Mouse (Mus musculus): ENCODE results near the gene Tecpr2. TPM values are rescaled to one million over a fixed set of nuclear protein-coding genes. Genes with fewer than 3 reads are reported as not detected.

Tecpr2 gene
- total and polyA plus RNA-seq, 3 experiments = 5.8 to 5.9 TPM; not detected in 1

- Histone ChIP-seq H3K27me3 (ENCODE audit: control insufficient read depth in 1 of 2, insufficient read depth in 2 of 2, low read length in 2 of 2) (no peaks in the 10 kb centered on the region), H3K9ac (ENCODE audit: control insufficient read depth, low read depth, low read length, poor library complexity, severe bottlenecking) (peak overlapping the region; percentile 86), H3K79me2 (ENCODE audit: control insufficient read depth, insufficient read depth, low read length, poor library complexity) (peaks cover 37% of the 10 kb centered on the region), H3K4me3 (ENCODE audit: control insufficient read depth in 1 of 2, insufficient read depth in 1 of 2, low read depth in 2 of 2, low read length in 2 of 2) (peak overlapping the region; percentile 77 to 97), H3K4me1 (ENCODE audit: control insufficient read depth in 1 of 2, insufficient read depth in 2 of 2, low read length in 2 of 2) (peaks cover 0 to 10% of the 10 kb centered on the region in 2 experiments; a peak in 3 of 4 replicates), H3K9me3 (replicated peaks; ENCODE audit: insufficient read depth, low read length) (no peaks in the 10 kb centered on the region), H3K36me3 (ENCODE audit: control insufficient read depth in 1 of 2, insufficient read depth in 2 of 2, low read length in 2 of 2) (peaks cover 0 to 10% of the 10 kb centered on the region in 2 experiments; a peak in 2 of 4 replicates), H3K27ac (ENCODE audit: control insufficient read depth, low read depth, low read length) (peak overlapping the region; percentile 54)
- no peak for DNase-seq (ENCODE audit: low read depth, low spot score)
- TF ChIP-seq SIN3A (IDR thresholded peaks at IDR 0.05; ENCODE audit: low read length) (peak; percentile 46; the same call in 1 of the 2 replicates), ZC3H11A (IDR thresholded peaks at IDR 0.05; ENCODE audit: low read depth, low read length) (no peak)
Measured at GRCm38 (mm10) chr12:110888106-110888505, 958 bp upstream of the Tecpr2 start.

GRCm38 (mm10) chr12:110888606-110889005, 458 bp upstream of the Tecpr2 start:
- peaks cover 0 to 10% of the 10 kb centered on the region in 2 experiments; a peak in 2 of 4 replicates for H3K36me3 ChIP-seq (ENCODE audit: control insufficient read depth in 1 of 2, insufficient read depth in 2 of 2, low read length in 2 of 2)
- DNase-seq (ENCODE audit: low read depth, low spot score) = peak; percentile 59

GRCm38 (mm10) chr12:110891887-110892286, 2.8 kb downstream of the Tecpr2 start:
- peaks cover 0 to 10% of the 10 kb centered on the region in 2 experiments; a peak in 3 of 4 replicates for H3K4me1 ChIP-seq (ENCODE audit: control insufficient read depth in 1 of 2, insufficient read depth in 2 of 2, low read length in 2 of 2)
- TF ChIP-seq JUND (IDR thresholded peaks at IDR 0.05; ENCODE audit: low read depth, low read length) (no peak), GATA1 (IDR thresholded peaks at IDR 0.05; ENCODE audit: low read depth, low read length) (no peak), MEF2A (IDR thresholded peaks at IDR 0.05; ENCODE audit: extremely low read depth, insufficient replicate concordance, low read depth, low read length, poor library complexity, severe bottlenecking) (no peak), E2F4 (IDR thresholded peaks at IDR 0.05; ENCODE audit: borderline replicate concordance, low read depth, low read length) (no peak), MYB (IDR thresholded peaks at IDR 0.05; ENCODE audit: low read depth, low read length) (no peak)
- no peak overlapping the region for H3K27ac ChIP-seq (ENCODE audit: control insufficient read depth, low read depth, low read length)
- no peak for DNase-seq (ENCODE audit: low read depth, low spot score)
- H3K9me3 ChIP-seq (replicated peaks; ENCODE audit: insufficient read depth, low read length) = no peaks in the 10 kb centered on the region
- peaks cover 26% of the 10 kb centered on the region for H3K79me2 ChIP-seq (ENCODE audit: control insufficient read depth, insufficient read depth, low read length, poor library complexity)
- peaks cover 0 to 10% of the 10 kb centered on the region in 2 experiments; a peak in 2 of 4 replicates for H3K36me3 ChIP-seq (ENCODE audit: control insufficient read depth in 1 of 2, insufficient read depth in 2 of 2, low read length in 2 of 2)
- H3K4me3 ChIP-seq (ENCODE audit: control insufficient read depth in 1 of 2, insufficient read depth in 1 of 2, low read depth in 2 of 2, low read length in 2 of 2) = no peak overlapping the region
- H3K9ac ChIP-seq (ENCODE audit: control insufficient read depth, low read depth, low read length, poor library complexity, severe bottlenecking) = no peak overlapping the region
- H3K27me3 ChIP-seq (ENCODE audit: control insufficient read depth in 1 of 2, insufficient read depth in 2 of 2, low read length in 2 of 2) = no peaks in the 10 kb centered on the region

More at GRCm38 (mm10) chr12:110888606-110889005, 458 bp upstream of the Tecpr2 start:
- Histone ChIP-seq H3K79me2 (ENCODE audit: control insufficient read depth, insufficient read depth, low read length, poor library complexity) (peaks cover 37% of the 10 kb centered on the region), H3K4me3 (ENCODE audit: control insufficient read depth in 1 of 2, insufficient read depth in 1 of 2, low read depth in 2 of 2, low read length in 2 of 2) (peak overlapping the region; percentile 77 to 97), H3K27me3 (ENCODE audit: control insufficient read depth in 1 of 2, insufficient read depth in 2 of 2, low read length in 2 of 2) (no peaks in the 10 kb centered on the region), H3K9me3 (replicated peaks; ENCODE audit: insufficient read depth, low read length) (no peaks in the 10 kb centered on the region), H3K27ac (ENCODE audit: control insufficient read depth, low read depth, low read length) (peak overlapping the region; percentile 54), H3K4me1 (ENCODE audit: control insufficient read depth in 1 of 2, insufficient read depth in 2 of 2, low read length in 2 of 2) (peaks cover 0 to 10% of the 10 kb centered on the region in 2 experiments; a peak in 3 of 4 replicates), H3K9ac (ENCODE audit: control insufficient read depth, low read depth, low read length, poor library complexity, severe bottlenecking) (peak overlapping the region; percentile 86)
- TF ChIP-seq ZKSCAN1 (IDR thresholded peaks at IDR 0.05; ENCODE audit: low read depth, low read length) = no peak
- peak; percentile 62; the same call in 1 of the 2 replicates for TF ChIP-seq MYC (IDR thresholded peaks at IDR 0.05; ENCODE audit: low read depth, low read length)
- TF ChIP-seq E2F4 (IDR thresholded peaks at IDR 0.05; ENCODE audit: borderline replicate concordance, low read depth, low read length) = no peak

Data from MEL (cell line).